Mouse (Mus musculus) kidney, adult 8-10 months (tissue): ENCODE measurements at regions not wholly inside any gene's neighbourhood (a gene's known extent, or its start where the extent isn't known, plus 50 kb on each side); places are given as distances from the start of the nearest gene placed in this dataset.

Experiments used
- DNase-seq, 2 experiments: peaks; one replicate each; pipeline ENCODE4 v3.0.0; 2022

GRCm38 (mm10) chr7:63313096-63313495 is 100.7 kb upstream of the Chrna7 start:
- DNase-seq: no peak

GRCm38 (mm10) chr7:63319594-63319993 is 107.2 kb upstream of the Chrna7 start:
- DNase-seq: peak; percentile 12 to 64

- DNase-seq: no peak
Observed at GRCm38 (mm10) chr7:63321171-63321570, 108.8 kb upstream of the Chrna7 start.

GRCm38 (mm10) chr7:63321951-63322710 is 109.8 kb upstream of the Chrna7 start:
- DNase-seq: peak in 1 of 2 experiments; percentile 49

DNA sequence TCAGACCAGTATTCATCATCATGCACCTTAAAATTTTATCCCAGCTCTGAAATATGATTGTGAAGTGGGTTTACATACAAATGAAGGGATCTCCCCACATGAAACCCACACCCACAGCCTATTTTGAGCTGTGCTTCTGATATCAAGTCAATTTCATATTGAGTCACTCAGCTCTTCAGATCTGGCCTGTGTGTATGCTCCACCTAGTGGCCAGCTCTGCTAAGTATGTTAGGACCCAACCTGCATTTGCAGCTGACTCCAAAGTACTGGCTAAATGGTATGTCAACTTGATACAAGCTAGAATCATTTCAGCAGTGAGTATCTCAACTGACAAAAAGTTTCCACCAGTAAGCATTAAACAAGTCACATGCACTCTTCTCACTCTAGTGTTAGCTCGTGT is 109.4 kb upstream of the Otud7a start:
- peak; percentile 6 to 34 for DNase-seq

DNA sequence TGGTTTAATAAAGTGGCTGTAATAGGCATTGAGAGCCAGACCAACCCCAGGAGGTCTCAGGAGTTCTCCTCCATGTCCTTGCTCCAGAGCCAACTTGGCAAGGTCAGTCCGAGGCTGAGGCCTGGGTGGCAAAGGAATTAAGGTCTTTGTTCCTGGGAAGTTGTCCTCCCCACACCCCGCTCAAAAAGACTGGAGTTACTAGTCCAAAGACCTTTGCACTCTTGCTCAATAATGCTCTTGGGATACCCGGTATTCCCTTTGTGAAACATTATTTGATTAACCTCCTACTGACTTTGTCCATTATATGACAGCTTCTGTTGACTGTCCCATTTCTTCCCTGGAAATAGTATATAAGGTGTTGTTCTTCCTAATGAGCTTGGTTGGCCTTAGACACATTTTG is 108.5 kb upstream of the Otud7a start:
- DNase-seq: peak; percentile 36 to 41

DNA sequence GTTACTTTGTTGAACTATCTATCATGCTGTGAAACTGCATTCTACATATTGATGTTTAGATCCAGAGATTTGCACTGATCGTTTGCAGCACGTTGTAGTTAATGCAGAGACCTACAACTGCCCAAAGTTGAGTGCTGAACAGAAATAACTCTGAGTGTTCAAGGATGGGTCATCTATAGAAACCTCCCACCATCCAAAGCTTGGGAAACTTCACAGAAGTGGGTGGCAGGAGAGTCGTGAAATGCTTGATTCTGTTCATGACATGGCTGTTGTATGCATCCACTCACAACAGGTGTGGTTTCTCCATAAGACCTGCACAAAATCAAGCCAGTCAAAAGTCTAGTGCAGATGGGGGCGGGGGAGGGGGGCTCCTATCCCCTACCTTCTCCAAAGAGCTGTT is 102.8 kb upstream of the Otud7a start:
- DNase-seq: no peak

- peak; percentile 5 to 45 for DNase-seq
Observed at GRCm38 (mm10) chr7:63345671-63346392, 98.7 kb upstream of the Otud7a start.

- DNase-seq: no peak
Observed at GRCm38 (mm10) chr7:63346393-63346730, 98.2 kb upstream of the Otud7a start.
